Mouse (Mus musculus) liver, embryonic 15.5 days (tissue): ENCODE measurements around the gene Hspb11. TPM values are rescaled to one million over a fixed set of nuclear protein-coding genes. Genes with fewer than 3 reads are reported as not detected.

Experiments used
- ATAC-seq: fragments of 200-750 bp; cut with Nextera tagmentation; 2 replicates; pipeline ENCODE4 v1.8.0; 2017; ENCODE audit warnings: moderate number of reproducible peaks, mild to moderate bottlenecking, moderate library complexity; ENCODE audit not compliant: insufficient read depth
- H3K27ac ChIP-seq: fragments of 300-500 bp; sonication (generic); replicated peaks from 2 replicates; pipeline ENCODE4 v1.5.1; 2015; ENCODE audit warnings: mild to moderate bottlenecking, inconsistent platforms
- H3K27me3 ChIP-seq: fragments of 300-500 bp; sonication (generic); 2 replicates; pipeline ENCODE4 v1.6.1; 2015; ENCODE audit warnings: mild to moderate bottlenecking, inconsistent platforms
- H3K36me3 ChIP-seq: fragments of 300-500 bp; sonication (generic); replicated peaks from 2 replicates; pipeline ENCODE4 v1.6.1; 2015; ENCODE audit warnings: moderate library complexity, mild to moderate bottlenecking, inconsistent platforms
- H3K4me1 ChIP-seq: fragments of 300-500 bp; sonication (generic); replicated peaks from 2 replicates; pipeline ENCODE4 v1.6.1; 2015; ENCODE audit warnings: inconsistent platforms
- H3K4me2 ChIP-seq: fragments of 300-500 bp; sonication (generic); 2 replicates; pipeline ENCODE4 v1.6.1; 2015; ENCODE audit warnings: moderate library complexity, mild to moderate bottlenecking, inconsistent platforms
- H3K4me3 ChIP-seq: fragments of 300-500 bp; sonication (generic); replicated peaks from 2 replicates; pipeline ENCODE4 v1.5.1; 2015; ENCODE audit warnings: mild to moderate bottlenecking, inconsistent platforms
- H3K9ac ChIP-seq: fragments of 300-500 bp; sonication (generic); 2 replicates; pipeline ENCODE4 v1.6.1; 2015; ENCODE audit warnings: moderate library complexity, mild to moderate bottlenecking, inconsistent platforms
- H3K9me3 ChIP-seq: fragments of 300-500 bp; sonication (generic); replicated peaks from 2 replicates; pipeline ENCODE4 v1.6.1; 2016; ENCODE audit warnings: inconsistent platforms
- WGBS: fragments of 180-500 bp; shearing (Covaris S2); methylation state at CpG from one replicate; pipeline ENCODE4 v1.1.7; 2015; ENCODE audit warnings: mixed read lengths; ENCODE audit not compliant: insufficient replicate concordance; 5-methylcytosine and 5-hydroxymethylcytosine counted together
- polyA plus RNA-seq: library from polyadenylated mRNA; unstranded; fragments of >200 nt; fragmentation: Nextera tagmentation; extraction: Ambion mirVana; gene quantifications from 2 replicates; pipeline ENCODE4 v1.2.1, GENCODE M21; 2015

Gene Hspb11
- polyA plus RNA-seq, 1 experiment from 2014 or later: 6.9 TPM

- no peak overlapping the region for H3K4me2 ChIP-seq
- H3K9me3 ChIP-seq: no peaks in the 10 kb centered on the region
- 76% methylated on average over 8 of the region's 8 CpGs for WGBS
- peaks cover 17% of the 10 kb centered on the region for H3K4me1 ChIP-seq
- peaks cover 24% of the 10 kb centered on the region for H3K36me3 ChIP-seq
- H3K9ac ChIP-seq: no peak overlapping the region
- H3K27me3 ChIP-seq: no peaks in the 10 kb centered on the region
- no peak for ATAC-seq
- no peak overlapping the region for H3K27ac ChIP-seq
- H3K4me3 ChIP-seq: no peak overlapping the region
Observed at GRCm38 (mm10) chr4:107318646-107319045, 65.3 kb downstream of the Hspb11 start.

DNA sequence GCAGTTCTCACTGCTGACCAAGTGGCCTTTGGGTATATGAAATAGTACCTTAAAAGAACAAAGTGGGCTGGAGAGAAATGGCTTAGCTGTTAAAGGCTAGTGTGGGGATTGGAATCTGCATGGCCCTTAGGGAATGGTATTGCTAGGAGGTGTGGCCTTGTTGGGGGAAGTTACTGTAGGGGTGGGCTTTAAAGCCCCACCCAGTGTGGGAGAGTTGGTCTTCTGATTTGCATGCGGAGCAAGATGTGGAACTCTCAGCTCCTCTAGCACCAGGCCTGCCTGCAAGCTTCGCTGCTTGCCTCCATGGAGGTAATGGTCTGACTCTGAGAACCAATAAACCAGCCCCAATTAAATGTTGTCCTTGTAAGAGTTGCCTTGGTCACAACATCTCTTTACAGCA is 67.6 kb downstream of the Hspb11 start:
- 57% methylated on average over 2 of the region's 2 CpGs for WGBS
- H3K4me2 ChIP-seq: no peak overlapping the region

DNA sequence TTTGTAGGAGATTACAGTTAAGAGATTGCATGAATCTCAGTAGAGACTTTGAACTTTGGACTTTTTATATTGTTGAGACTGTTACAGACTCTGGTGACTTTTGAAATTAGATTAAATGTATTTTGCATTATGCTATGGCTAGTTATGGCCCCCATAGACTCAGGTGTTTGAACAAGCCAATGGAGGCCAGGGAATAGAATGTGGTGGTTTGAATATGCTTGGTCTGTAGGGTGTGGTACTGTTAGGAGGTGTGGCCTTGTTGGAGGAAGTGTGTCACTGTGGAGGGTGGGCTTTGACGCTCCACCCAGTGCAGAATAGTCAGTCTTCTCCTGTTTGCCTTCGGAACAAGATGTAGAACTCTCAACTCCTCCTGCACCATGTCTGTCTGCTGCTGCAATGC is 69.7 kb downstream of the Hspb11 start:
- no peak for ATAC-seq
- no peak overlapping the region for H3K4me2 ChIP-seq
- WGBS: 61% methylated on average over 2 of the region's 2 CpGs
- H3K9me3 ChIP-seq: no peaks in the 10 kb centered on the region
- no peaks in the 10 kb centered on the region for H3K27me3 ChIP-seq
- H3K4me3 ChIP-seq: no peak overlapping the region
- H3K36me3 ChIP-seq: peaks cover 14% of the 10 kb centered on the region
- no peak overlapping the region for H3K9ac ChIP-seq
- no peak overlapping the region for H3K27ac ChIP-seq
- H3K4me1 ChIP-seq: no peaks in the 10 kb centered on the region

More for the DNA sequence above, 67.6 kb downstream of the Hspb11 start:
- H3K27me3 ChIP-seq: no peaks in the 10 kb centered on the region
- no peaks in the 10 kb centered on the region for H3K4me1 ChIP-seq
- ATAC-seq: no peak
- no peak overlapping the region for H3K4me3 ChIP-seq
- H3K27ac ChIP-seq: no peak overlapping the region
- no peak overlapping the region for H3K9ac ChIP-seq
- H3K36me3 ChIP-seq: peaks cover 24% of the 10 kb centered on the region
- H3K9me3 ChIP-seq: no peaks in the 10 kb centered on the region

DNA sequence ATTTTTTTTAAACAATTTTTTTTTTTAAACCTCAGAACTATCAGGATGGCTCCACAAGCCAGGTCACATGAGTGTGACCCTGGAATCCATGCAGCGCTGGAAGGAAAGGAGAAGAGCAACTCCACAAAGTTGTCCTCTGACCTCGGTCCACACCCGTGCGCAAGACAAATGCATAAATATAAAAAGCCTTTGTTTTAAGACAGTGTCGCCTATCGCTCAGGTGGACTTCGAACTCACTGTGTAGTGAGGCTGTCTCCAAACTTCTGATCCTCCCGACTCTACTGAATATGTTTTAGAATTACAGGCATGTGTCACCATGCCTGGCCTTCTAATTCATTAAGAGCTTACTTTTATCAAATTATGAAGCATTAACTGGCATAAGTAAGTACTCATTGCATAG is 75.1 kb downstream of the Hspb11 start:
- no peak overlapping the region for H3K9ac ChIP-seq
- WGBS: 78% methylated on average over 8 of the region's 8 CpGs
- ATAC-seq: no peak
- H3K4me2 ChIP-seq: no peak overlapping the region
- H3K4me1 ChIP-seq: no peaks in the 10 kb centered on the region
- no peak overlapping the region for H3K4me3 ChIP-seq
- H3K27me3 ChIP-seq: no peaks in the 10 kb centered on the region
- no peaks in the 10 kb centered on the region for H3K9me3 ChIP-seq
- no peak overlapping the region for H3K27ac ChIP-seq
- H3K36me3 ChIP-seq: 0 out of 2 replicates have a peak, but pooled peaks cover 1% of the 10 kb centered on the region

Other genes starting within 250 kb of the Hspb11 start
- gene Mrpl37, start 186.7 kb upstream of the Hspb11 start, polyA plus RNA-seq: 48.8 and 50.1 TPM in 2 replicates
- gene Cyb5rl, start 186.6 kb upstream of the Hspb11 start, polyA plus RNA-seq: 1.4 and 2.0 TPM in 2 replicates
- gene Cdcp2, start 156.7 kb upstream of the Hspb11 start, polyA plus RNA-seq: not detected in 2 replicates
- 178 and 182 TPM in 2 replicates for gene Tmem59, start 75.2 kb upstream of the Hspb11 start, polyA plus RNA-seq
- gene Tceanc2, start 74.5 kb upstream of the Hspb11 start, polyA plus RNA-seq: 11.9 and 14.4 TPM in 2 replicates
- gene Ldlrad1, start 44.4 kb upstream of the Hspb11 start, polyA plus RNA-seq: not detected in 2 replicates
- 13.7 and 14.3 TPM in 2 replicates for gene Lrrc42, start 61 bp upstream of the Hspb11 start, polyA plus RNA-seq
- 0.07 TPM in 1 of 2 replicates, not detected in the other for gene Dio1, start 53.6 kb downstream of the Hspb11 start, polyA plus RNA-seq
- gene Yipf1, start 60.8 kb downstream of the Hspb11 start, polyA plus RNA-seq: 23.8 and 24.8 TPM in 2 replicates
- 14.2 and 14.3 TPM in 2 replicates for gene Ndc1, start 114.2 kb downstream of the Hspb11 start, polyA plus RNA-seq
- 0.14 and 0.38 TPM in 2 replicates for gene Glis1, start 181.0 kb downstream of the Hspb11 start, polyA plus RNA-seq